Mouse (Mus musculus): ENCODE results near the gene Tyrobp.

Tyrobp gene

DNA sequence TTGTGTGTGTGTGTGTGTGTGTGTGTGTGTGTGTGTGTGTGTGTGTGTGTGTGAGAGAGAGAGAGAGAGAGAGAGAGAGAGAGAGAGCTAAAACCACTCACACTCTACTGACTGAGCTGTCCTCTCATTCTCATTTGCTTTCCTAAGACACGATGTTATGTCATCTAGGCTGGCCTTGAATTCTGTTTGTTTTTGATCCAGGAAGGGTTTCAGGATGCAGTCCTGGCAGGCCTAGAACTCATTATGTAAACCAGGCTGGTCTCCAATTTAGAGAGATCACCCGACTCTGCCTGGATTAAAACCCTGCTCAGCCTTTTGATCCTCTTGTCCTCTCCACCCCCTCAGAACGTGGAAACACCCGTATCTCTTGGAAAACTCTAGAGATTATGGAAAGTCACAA lies 50.4 kb downstream of the Tyrobp start:
- no peak for DNase-seq (ENCODE audit: low spot score)

DNA sequence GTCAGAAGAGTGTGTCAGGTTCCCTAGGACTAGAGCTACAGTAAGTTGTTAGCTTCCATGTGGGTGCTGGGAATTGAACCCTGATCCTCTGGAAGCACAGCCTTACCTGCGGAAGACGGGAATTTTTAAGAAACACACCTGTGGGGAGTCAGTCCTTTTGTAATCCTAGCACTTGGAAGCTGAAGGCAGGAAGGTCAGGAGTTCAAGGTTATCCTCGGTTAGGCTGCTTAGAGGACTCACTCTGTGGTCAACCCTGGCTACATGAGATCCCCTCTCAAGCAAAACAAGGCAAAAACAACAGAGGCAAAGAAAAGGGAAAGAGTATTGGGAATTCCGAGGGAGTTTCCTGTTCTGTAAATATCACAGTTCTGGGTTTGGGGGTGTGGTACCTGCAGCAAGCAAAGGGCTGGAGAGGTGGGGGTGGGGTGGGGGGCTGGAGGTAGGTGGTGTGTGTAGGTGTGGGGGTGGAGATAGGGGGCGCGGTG lies 51.3 kb downstream of the Tyrobp start:
- DNase-seq (ENCODE audit: low spot score): no peak
